Mouse (Mus musculus): Measurements from ENCODE around the gene Auts2. TPM values are rescaled to one million over a fixed set of nuclear protein-coding genes. Genes with fewer than 3 reads are reported as not detected.

Gene Auts2
- polyA plus RNA-seq, 1 experiment from 2014 or later: 56.7 TPM

GRCm38 (mm10) chr5:131759432-131759831 lies 783.7 kb downstream of the Auts2 start:
- Histone ChIP-seq H3K9me3 (no peaks in the 10 kb centered on the region), H3K27ac (no peak overlapping the region), H3K4me1 (replicated peaks) (no peaks in the 10 kb centered on the region), H3K27me3 (ENCODE audit: insufficient read depth, poor library complexity, severe bottlenecking) (peaks cover 5% of the 10 kb centered on the region; the same call in 1 of the 2 replicates), H3K36me3 (no peaks in the 10 kb centered on the region), H3K4me3 (no peak overlapping the region)
- no peak for DNase-seq (ENCODE audit: low spot score)
- 89% methylated on average over 13 of the region's 13 CpGs for WGBS

DNA sequence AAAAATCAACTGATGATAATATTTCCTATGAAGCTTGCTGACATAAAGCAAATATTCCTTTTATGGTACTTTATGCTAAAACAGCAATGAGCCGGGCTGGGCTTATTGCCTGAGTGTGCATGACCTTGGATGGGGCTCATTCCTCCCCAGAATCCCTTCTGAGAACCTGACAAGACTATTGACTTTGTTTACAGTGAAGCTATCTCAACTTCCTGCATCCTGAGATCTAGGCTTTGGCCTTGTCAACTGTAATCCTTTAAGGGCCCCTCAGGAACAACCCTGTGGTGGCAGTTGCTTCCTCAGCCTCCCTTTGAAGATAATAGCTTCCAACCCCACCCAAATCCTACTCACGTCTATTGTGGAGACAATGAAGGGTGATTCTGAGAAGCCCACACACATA lies 792.8 kb downstream of the Auts2 start:
- H3K27ac ChIP-seq: no peak overlapping the region
- no peaks in the 10 kb centered on the region for H3K36me3 ChIP-seq
- no peak overlapping the region for H3K4me3 ChIP-seq
- peaks cover 7% of the 10 kb centered on the region for H3K4me1 ChIP-seq (replicated peaks)
- H3K27me3 ChIP-seq (ENCODE audit: insufficient read depth, poor library complexity, severe bottlenecking): 0 out of 2 replicates have a peak, but pooled peaks cover 6% of the 10 kb centered on the region
- H3K9me3 ChIP-seq: no peaks in the 10 kb centered on the region
- no peak for DNase-seq (ENCODE audit: low spot score)
- WGBS: 68% methylated on average over 2 of the region's 2 CpGs

DNA sequence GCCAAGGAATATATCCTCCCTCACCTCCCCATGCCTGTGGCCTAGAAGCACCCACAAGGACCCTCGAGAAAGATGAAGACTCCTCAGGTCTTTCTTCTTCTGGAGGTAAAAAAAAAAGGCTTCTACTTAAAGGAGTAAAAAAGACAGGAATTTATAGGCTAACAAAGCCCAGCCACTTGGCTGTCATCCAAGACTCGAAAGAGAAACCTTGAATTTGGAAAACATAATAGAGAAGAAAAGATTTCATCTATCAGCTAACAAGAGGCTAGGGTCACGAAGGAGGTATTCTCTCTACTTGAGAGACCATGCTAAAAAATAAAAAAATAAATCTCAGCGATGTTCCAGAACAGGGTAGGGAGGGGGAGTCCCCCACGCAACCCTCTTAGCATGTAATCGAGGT lies 793.9 kb downstream of the Auts2 start:
- Histone ChIP-seq H3K4me3 (no peak overlapping the region), H3K36me3 (no peaks in the 10 kb centered on the region), H3K27me3 (ENCODE audit: insufficient read depth, poor library complexity, severe bottlenecking) (no peaks in the 10 kb centered on the region), H3K9me3 (no peaks in the 10 kb centered on the region), H3K27ac (no peak overlapping the region), H3K4me1 (replicated peaks) (peaks cover 7% of the 10 kb centered on the region)
- 73% methylated on average over 6 of the region's 6 CpGs for WGBS
- no peak for DNase-seq (ENCODE audit: low spot score)

GRCm38 (mm10) chr5:131743069-131743468 lies 800.1 kb downstream of the Auts2 start:
- Histone ChIP-seq H3K4me3 (no peak overlapping the region), H3K36me3 (no peaks in the 10 kb centered on the region), H3K27me3 (ENCODE audit: insufficient read depth, poor library complexity, severe bottlenecking) (no peaks in the 10 kb centered on the region; the same call in 1 of the 2 replicates), H3K9me3 (no peaks in the 10 kb centered on the region), H3K27ac (no peak overlapping the region), H3K4me1 (replicated peaks) (peaks cover 16% of the 10 kb centered on the region; the same call in 1 of the 2 replicates)
- 76% methylated on average over 8 of the region's 8 CpGs for WGBS
- DNase-seq (ENCODE audit: low spot score): no peak

DNA sequence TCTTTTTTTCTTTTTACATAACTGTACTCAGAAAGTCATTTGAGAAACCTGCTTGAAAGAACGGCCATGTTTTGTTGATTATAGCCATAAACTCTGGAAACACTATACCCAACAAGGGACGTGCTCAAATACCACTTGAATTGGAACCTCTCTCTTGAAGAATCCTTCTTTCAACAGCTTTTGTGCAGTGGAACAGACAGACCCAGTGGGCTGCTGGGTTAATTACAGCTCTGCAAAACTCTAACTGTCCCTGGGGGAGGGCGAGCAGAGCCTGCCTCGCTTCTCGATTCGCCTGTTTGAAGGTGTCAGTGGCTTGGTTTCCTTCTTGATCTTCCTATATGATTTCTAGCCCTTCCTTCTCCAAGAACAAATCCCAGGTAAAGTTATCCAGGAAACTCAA lies 805.7 kb downstream of the Auts2 start:
- Histone ChIP-seq H3K36me3 (no peaks in the 10 kb centered on the region), H3K4me1 (replicated peaks) (peaks cover 34% of the 10 kb centered on the region), H3K27me3 (ENCODE audit: insufficient read depth, poor library complexity, severe bottlenecking) (peaks cover 21% of the 10 kb centered on the region), H3K27ac (no peak overlapping the region), H3K4me3 (no peak overlapping the region), H3K9me3 (no peaks in the 10 kb centered on the region)
- DNase-seq (ENCODE audit: low spot score): no peak
- 71% methylated on average over 6 of the region's 6 CpGs for WGBS

GRCm38 (mm10) chr5:131733324-131733660 lies 809.9 kb downstream of the Auts2 start:
- H3K4me3 ChIP-seq: no peak overlapping the region
- H3K4me1 ChIP-seq (replicated peaks): peaks cover 23% of the 10 kb centered on the region
- 5% methylated on average over 5 of the region's 5 CpGs for WGBS
- H3K27ac ChIP-seq: peak overlapping the region; percentile 53; the same call in 1 of the 2 replicates
- no peaks in the 10 kb centered on the region for H3K36me3 ChIP-seq
- H3K9me3 ChIP-seq: no peaks in the 10 kb centered on the region
- H3K27me3 ChIP-seq (ENCODE audit: insufficient read depth, poor library complexity, severe bottlenecking): peaks cover 26% of the 10 kb centered on the region
- peak; percentile 46 for DNase-seq (ENCODE audit: low spot score)

- peaks cover 22% of the 10 kb centered on the region for H3K4me1 ChIP-seq (replicated peaks)
Measured at GRCm38 (mm10) chr5:131732631-131733323, 810.4 kb downstream of the Auts2 start.

DNA sequence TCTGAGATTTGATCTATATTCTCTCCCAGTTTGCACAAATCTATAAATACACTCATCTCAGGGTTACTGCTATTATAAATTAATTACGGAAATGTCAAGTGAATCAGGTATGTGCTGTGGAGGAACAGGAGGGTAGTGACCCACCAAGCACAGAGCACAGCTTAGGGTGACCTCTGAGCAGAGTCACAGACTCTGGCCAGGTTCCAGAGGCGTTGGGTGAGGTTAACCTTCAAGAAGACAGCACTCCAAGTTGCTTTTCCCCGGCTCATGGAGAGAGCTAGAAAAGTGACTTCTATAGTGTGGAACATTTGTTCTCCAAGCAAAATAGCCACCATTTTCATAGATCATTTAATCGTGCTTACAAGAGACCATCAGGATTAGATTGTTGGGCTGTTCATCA lies 813.7 kb downstream of the Auts2 start:
- no peaks in the 10 kb centered on the region for H3K9me3 ChIP-seq
- peaks cover 31% of the 10 kb centered on the region for H3K27me3 ChIP-seq (ENCODE audit: insufficient read depth, poor library complexity, severe bottlenecking)
- H3K4me1 ChIP-seq (replicated peaks): peaks cover 21% of the 10 kb centered on the region
- no peak for DNase-seq (ENCODE audit: low spot score)
- H3K36me3 ChIP-seq: no peaks in the 10 kb centered on the region
- no peak overlapping the region for H3K4me3 ChIP-seq
- no peak overlapping the region for H3K27ac ChIP-seq
- WGBS: 92% methylated on average over 4 of the region's 4 CpGs

More at GRCm38 (mm10) chr5:131732631-131733323, 810.4 kb downstream of the Auts2 start:
- H3K27me3 ChIP-seq (ENCODE audit: insufficient read depth, poor library complexity, severe bottlenecking): peaks cover 26% of the 10 kb centered on the region
- no peak overlapping the region for H3K4me3 ChIP-seq
- H3K9me3 ChIP-seq: no peaks in the 10 kb centered on the region
- no peaks in the 10 kb centered on the region for H3K36me3 ChIP-seq
- peak overlapping the region; percentile 53; the same call in 1 of the 2 replicates for H3K27ac ChIP-seq
- no peak for DNase-seq (ENCODE audit: low spot score)
- WGBS: 60% methylated on average over 7 of the region's 7 CpGs

DNA sequence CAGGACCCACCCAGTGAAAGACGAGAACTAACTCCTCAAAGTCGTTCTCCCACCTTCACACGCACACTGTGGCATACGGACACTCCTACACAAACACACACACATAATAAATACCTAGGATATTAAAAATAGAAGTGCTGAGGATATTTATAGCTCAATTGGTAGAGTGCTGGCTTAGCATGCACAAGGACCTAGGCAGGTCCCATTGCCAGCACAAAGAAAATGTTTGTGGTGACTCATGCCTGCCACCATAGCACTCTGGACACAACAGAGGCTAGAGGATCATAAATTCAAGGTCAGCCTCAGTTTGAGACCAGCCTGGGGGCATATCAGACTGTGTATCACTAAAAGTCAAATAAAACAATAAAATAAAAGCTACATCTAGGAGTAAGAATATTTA lies 815.2 kb downstream of the Auts2 start:
- WGBS: 91% methylated on average over 4 of the region's 4 CpGs

DNA sequence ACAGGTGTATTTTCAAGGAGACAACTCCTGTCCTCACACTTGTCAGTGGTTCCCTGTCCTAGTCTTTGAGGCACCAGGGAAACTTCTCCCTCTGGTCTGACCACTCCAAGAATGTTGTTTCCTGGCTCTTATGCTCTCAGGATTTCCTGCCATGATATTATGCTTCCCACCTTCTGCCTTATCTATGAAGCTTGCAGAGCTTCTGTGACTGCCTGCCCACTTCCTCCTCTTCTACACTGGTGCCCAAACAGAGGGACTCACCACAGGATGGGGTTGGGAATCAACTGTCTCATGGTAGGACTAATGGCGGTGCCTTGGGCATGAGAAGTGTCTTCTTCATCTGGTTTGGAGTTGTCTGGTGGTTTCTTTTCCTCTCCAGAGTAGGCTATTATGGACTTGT lies 818.6 kb downstream of the Auts2 start:
- no peak for DNase-seq (ENCODE audit: low spot score)
- 97% methylated on average over 1 of the region's 1 CpGs for WGBS
- H3K4me3 ChIP-seq: no peak overlapping the region

More for the DNA sequence above, 815.2 kb downstream of the Auts2 start:
- no peak overlapping the region for H3K4me3 ChIP-seq
- H3K36me3 ChIP-seq: no peaks in the 10 kb centered on the region
- peaks cover 8% of the 10 kb centered on the region for H3K4me1 ChIP-seq (replicated peaks)
- no peak overlapping the region for H3K27ac ChIP-seq
- peaks cover 29% of the 10 kb centered on the region for H3K27me3 ChIP-seq (ENCODE audit: insufficient read depth, poor library complexity, severe bottlenecking)
- H3K9me3 ChIP-seq: no peaks in the 10 kb centered on the region
- DNase-seq (ENCODE audit: low spot score): no peak

GRCm38 (mm10) chr5:131722791-131723190 lies 820.4 kb downstream of the Auts2 start:
- H3K4me3 ChIP-seq: no peak overlapping the region
- H3K4me1 ChIP-seq (replicated peaks): peaks cover 23% of the 10 kb centered on the region; the same call in 1 of the 2 replicates
- H3K36me3 ChIP-seq: no peaks in the 10 kb centered on the region
- H3K27me3 ChIP-seq (ENCODE audit: insufficient read depth, poor library complexity, severe bottlenecking): peaks cover 25% of the 10 kb centered on the region
- no peaks in the 10 kb centered on the region for H3K9me3 ChIP-seq
- WGBS: 82% methylated on average over 6 of the region's 6 CpGs
- DNase-seq (ENCODE audit: low spot score): no peak
- no peak overlapping the region for H3K27ac ChIP-seq

More for the DNA sequence above, 818.6 kb downstream of the Auts2 start:
- H3K27me3 ChIP-seq (ENCODE audit: insufficient read depth, poor library complexity, severe bottlenecking): peaks cover 21% of the 10 kb centered on the region
- peaks cover 16% of the 10 kb centered on the region; the same call in 1 of the 2 replicates for H3K4me1 ChIP-seq (replicated peaks)
- no peak overlapping the region for H3K27ac ChIP-seq
- no peaks in the 10 kb centered on the region for H3K9me3 ChIP-seq
- no peaks in the 10 kb centered on the region for H3K36me3 ChIP-seq

DNA sequence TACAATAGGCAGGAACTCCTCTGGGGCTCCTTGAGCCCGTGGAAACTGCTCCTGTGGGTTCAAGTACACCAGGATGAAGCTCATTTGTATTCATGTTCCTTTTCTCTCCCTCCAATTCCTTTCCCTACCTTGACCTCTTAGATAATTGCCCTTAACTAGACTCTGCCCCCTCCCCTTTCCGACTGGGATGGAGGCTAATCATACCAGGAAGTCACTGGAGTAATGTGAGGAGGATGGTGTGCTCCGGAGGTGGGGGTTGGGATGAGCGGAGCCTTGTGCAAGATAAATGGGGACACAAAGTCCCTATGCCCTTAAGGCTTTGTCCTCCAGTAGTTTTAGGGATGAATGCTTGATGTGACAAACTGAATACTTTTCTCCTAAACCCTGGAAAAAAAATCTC lies 820.8 kb downstream of the Auts2 start:
- Histone ChIP-seq H3K4me1 (replicated peaks) (peaks cover 24% of the 10 kb centered on the region), H3K9me3 (no peaks in the 10 kb centered on the region), H3K4me3 (no peak overlapping the region), H3K27me3 (ENCODE audit: insufficient read depth, poor library complexity, severe bottlenecking) (peaks cover 25% of the 10 kb centered on the region), H3K27ac (no peak overlapping the region), H3K36me3 (no peaks in the 10 kb centered on the region)
- 58% methylated on average over 4 of the region's 4 CpGs for WGBS
- no peak for DNase-seq (ENCODE audit: low spot score)

DNA sequence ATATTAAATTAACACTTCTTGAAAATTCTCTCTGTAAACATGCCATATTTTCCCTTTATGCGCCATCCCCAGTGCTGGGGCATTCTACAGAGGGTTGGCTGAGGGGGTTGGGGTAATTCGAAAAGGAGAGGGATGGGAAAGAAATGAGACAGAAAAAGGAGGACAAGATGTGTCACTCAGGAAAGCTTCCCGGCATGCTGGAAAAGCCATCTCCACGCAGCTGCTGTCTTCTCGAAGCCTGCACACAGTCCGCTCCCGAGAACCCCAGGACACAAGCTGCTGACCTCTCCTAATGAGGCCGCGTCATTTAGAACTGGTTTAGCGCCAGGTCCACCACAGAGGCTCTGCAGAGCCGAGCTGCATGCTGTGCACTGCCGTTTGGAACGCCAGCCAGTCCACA lies 825.1 kb downstream of the Auts2 start:
- Histone ChIP-seq H3K27me3 (ENCODE audit: insufficient read depth, poor library complexity, severe bottlenecking) (peaks cover 8% of the 10 kb centered on the region; the same call in 1 of the 2 replicates), H3K4me1 (replicated peaks) (peaks cover 21% of the 10 kb centered on the region), H3K9me3 (0 out of 2 replicates have a peak, but pooled peaks cover 5% of the 10 kb centered on the region), H3K36me3 (peaks cover 11% of the 10 kb centered on the region), H3K27ac (no peak overlapping the region), H3K4me3 (no peak overlapping the region)
- peak; percentile 18 for DNase-seq (ENCODE audit: low spot score)
- 64% methylated on average over 13 of the region's 13 CpGs for WGBS
